Comparison of ENCODE assay signal across 9 mouse cellular contexts in genomic region chr3:75910257-75910656, GRCm38 (mm10). TPM values are rescaled to one million over a fixed set of nuclear protein-coding genes. Genes with fewer than 3 reads are reported as not detected.
DNase-seq lines count a peak whose midpoint lies in the region; ATAC-seq and TF ChIP-seq lines count a peak whose summit lies in the region.
"Had no signal": no experiment of that assay in that cellular context is flagged by ENCODE, and none has a peak within 500 bp of the region (broad histone marks: within the 10 kb centered on the region; RNA-seq: fewer than 3 reads in every experiment).

No protein-coding gene starts in this region.

- TF ChIP-seq CTCF in gastrocnemius, adult 2 months (IDR thresholded peaks at IDR 0.05): peak; percentile 70
- peak; percentile 89 for TF ChIP-seq CTCF in midbrain, postnatal 0 days (IDR thresholded peaks at IDR 0.05)

- H3K27me3 ChIP-seq in midbrain, postnatal 0 days (ENCODE audit: insufficient read depth, low read length): no peaks in the 10 kb centered on the region

- DNase-seq in gastrocnemius, adult 2 months: no peak
- DNase-seq in gastrocnemius, postnatal 36 days: no peak
- DNase-seq in CD4-positive, CD25-positive, alpha-beta regulatory T cell, adult 2 months (ENCODE audit: low read depth, low spot score): peak; percentile 74
- DNase-seq in c-Kit-positive CD71-positive TER-119-positive erythroid progenitor cells, embryonic 14.5 days (ENCODE audit: low spot score): peak; percentile 52
- peak; percentile 15 to 41 for DNase-seq in heart, adult 9 months (ENCODE audit: low spot score in 2 of 2)
- DNase-seq in layer of hippocampus, postnatal 14 days (ENCODE audit: low spot score in 2 of 2): peak; percentile 4 to 69
- DNase-seq in midbrain, postnatal 0 days (ENCODE audit: low spot score): peak; percentile 87
- no peak for DNase-seq in frontal cortex, postnatal 10 days (ENCODE audit: low spot score in 2 of 2)

- no peak overlapping the region for H3K9ac ChIP-seq in midbrain, postnatal 0 days (replicated peaks; ENCODE audit: low read length, poor library complexity, severe bottlenecking)

- no peaks in the 10 kb centered on the region for H3K9me3 ChIP-seq in midbrain, postnatal 0 days (ENCODE audit: low read length)

- intact Hi-C loops in gastrocnemius, adult 2 months (cut with DNase I): loop anchor here (5.0 kb wide), 2 partner anchors 47 to 92 kb away; partner anchors contain the start of gene Golim4
- intact Hi-C loops in gastrocnemius, postnatal 36 days (cut with DNase I): no loop called here

- 18% methylated on average over 4 of the region's 4 CpGs for WGBS in midbrain, postnatal 0 days

- ATAC-seq in midbrain, postnatal 0 days (ENCODE audit: low FRiP score): peak; percentile 59; the same call in 1 of the 2 replicates

- no peak overlapping the region for H3K27ac ChIP-seq in gastrocnemius, adult 2 months
- H3K27ac ChIP-seq in midbrain, postnatal 0 days (ENCODE audit: low read depth, low read length): no peak overlapping the region

- no peak overlapping the region for H3K4me3 ChIP-seq in gastrocnemius, adult 2 months
- H3K4me3 ChIP-seq in midbrain, postnatal 0 days (ENCODE audit: low read depth, low read length): no peak overlapping the region
- H3K4me3 ChIP-seq: myocyte had no signal

- H3K36me3 ChIP-seq in midbrain, postnatal 0 days (ENCODE audit: insufficient read depth, low read length): no peaks in the 10 kb centered on the region

- H3K4me1 ChIP-seq in midbrain, postnatal 0 days (ENCODE audit: insufficient read depth, low read length): no peaks in the 10 kb centered on the region

- H3K4me2 ChIP-seq in midbrain, postnatal 0 days (ENCODE audit: low read depth, low read length, poor library complexity, severe bottlenecking): no peak overlapping the region

RNA-seq across cellular contexts. Expression of gene Golim4, which starts 46.5 kb away (rescaled TPM):
- total RNA-seq in gastrocnemius, adult 2 months (2021): 10 to 100 TPM in 1 of 2 experiments, 1 to 10 TPM in 1; 8.0 to 13.5 TPM
- total RNA-seq in gastrocnemius, postnatal 36 days (2021): 10 to 100 TPM; 10.4 to 13.6 TPM
- 10 to 100 TPM; 26.3 to 27.6 TPM for total RNA-seq in layer of hippocampus, postnatal 14 days (2021)
- total RNA-seq in midbrain, postnatal 0 days (2014; rRNA removed): 11.9 and 21.7 TPM in 2 replicates
- 11.5 and 15.4 TPM in 2 replicates for polyA plus RNA-seq in midbrain, postnatal 0 days (2015; fragmentation: Nextera tagmentation; extraction: Ambion mirVana)

Comparison
In these comparisons a context has a peak if more than half of its experiments do, and no peak if none do; other contexts are left out.
1. DNase-seq: peak in CD4-positive, CD25-positive, alpha-beta regulatory T cell, adult 2 months (single experiment), c-Kit-positive CD71-positive TER-119-positive erythroid progenitor cells, embryonic 14.5 days (single experiment), heart, adult 9 months (2 of 2), layer of hippocampus, postnatal 14 days (2 of 2) and midbrain, postnatal 0 days (single experiment); none in gastrocnemius, adult 2 months (single experiment), gastrocnemius, postnatal 36 days (0 of 2) and frontal cortex, postnatal 10 days (0 of 2).